Mouse (Mus musculus) neural tube, postnatal 0 days (tissue): Measurements from ENCODE around the gene Fgf9. TPM values are rescaled to one million over a fixed set of nuclear protein-coding genes. Genes with fewer than 3 reads are reported as not detected.

Experiments used
- polyA plus RNA-seq: library from polyadenylated mRNA; unstranded; fragments of >200 nt; fragmentation: Nextera tagmentation; extraction: Ambion mirVana; gene quantifications from 2 replicates; pipeline ENCODE4 v1.2.1, GENCODE M21; 2015

Fgf9 gene
- 27.6 and 29.1 TPM in 2 replicates for polyA plus RNA-seq

DNA sequence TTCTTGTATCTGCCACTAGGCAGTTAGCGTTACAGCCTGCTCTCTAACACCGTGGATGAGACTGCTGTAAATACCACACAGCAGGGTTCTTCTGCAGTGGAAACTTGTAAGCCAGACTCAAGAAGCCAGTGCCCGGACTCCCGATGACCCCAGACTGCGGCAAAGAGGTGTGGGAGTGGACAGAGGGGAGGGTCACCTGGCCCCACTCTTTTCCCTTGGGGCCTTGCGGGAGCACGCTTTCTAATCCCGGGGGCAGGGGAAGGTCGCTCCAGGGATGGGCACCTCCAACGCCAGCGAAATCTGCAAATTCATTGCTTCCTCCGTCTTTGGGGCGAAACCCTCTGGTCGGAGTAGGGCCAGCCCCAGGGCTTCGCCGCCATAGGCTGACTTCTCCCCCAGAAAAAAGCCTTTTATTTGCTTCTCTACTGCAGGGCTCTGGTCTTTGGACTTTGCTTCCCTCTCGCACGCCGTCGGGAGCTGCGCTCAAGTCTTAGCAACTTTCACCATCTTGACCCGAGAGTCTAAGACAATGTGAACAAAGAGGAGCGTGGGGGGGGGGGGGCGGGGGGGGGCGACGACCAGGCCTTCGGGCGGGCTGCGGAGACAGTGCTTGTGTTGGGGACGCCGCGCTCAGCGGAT, at the start of gene Fgf9:
Gene Fgf9 (plus strand): TSS at position 67 of the 639 bp plus-strand sequence.

Other genes starting within 250 kb of the Fgf9 start
- gene Ska3, start 244.4 kb upstream of the Fgf9 start, polyA plus RNA-seq, result 3.6 and 3.9 TPM in 2 replicates
- gene Mrpl57, start 244.3 kb upstream of the Fgf9 start, polyA plus RNA-seq, result 219 and 220 TPM in 2 replicates
- gene Zdhhc20, start 180.3 kb upstream of the Fgf9 start, polyA plus RNA-seq, result 30.6 and 31.1 TPM in 2 replicates
- 63.4 and 67.8 TPM in 2 replicates for gene Micu2, start 71.3 kb upstream of the Fgf9 start, polyA plus RNA-seq